Mouse (Mus musculus): ENCODE data around the gene Slc12a8. TPM values are rescaled to one million over a fixed set of nuclear protein-coding genes. Genes with fewer than 3 reads are reported as not detected.

Gene Slc12a8
- total and polyA plus RNA-seq, 3 experiments: 12.2 to 17.4 (median 16.5) TPM

DNA sequence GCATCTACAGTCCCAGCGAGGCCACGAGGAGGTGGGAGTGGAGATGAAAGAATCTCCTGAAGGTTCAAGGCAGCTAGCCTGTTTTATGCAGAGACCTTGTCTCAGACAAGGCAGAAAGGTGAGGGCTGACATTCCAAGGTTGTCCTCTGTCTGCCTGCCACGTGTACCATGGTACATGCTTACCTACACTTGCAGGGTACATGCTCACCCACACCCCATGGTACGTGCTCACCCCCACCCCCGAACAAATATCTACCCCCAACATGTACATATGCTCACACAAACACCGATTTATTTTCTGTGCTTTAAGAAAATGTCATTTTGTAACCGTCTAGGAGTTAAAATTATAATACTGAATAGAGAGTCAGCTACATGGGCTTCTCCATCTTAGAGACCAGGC is 76.3 kb downstream of the Slc12a8 start:
- H3K4me1 ChIP-seq (ENCODE audit: control insufficient read depth in 1 of 2, insufficient read depth in 2 of 2): peaks cover 23 to 80% of the 10 kb centered on the region in 2 experiments
- TF ChIP-seq GABPA (IDR thresholded peaks at IDR 0.05; ENCODE audit: insufficient replicate concordance, low read depth, low read length) (no peak), PAX5 (IDR thresholded peaks at IDR 0.05; ENCODE audit: low read length) (no peak), TBP (conservative IDR thresholded peaks at IDR 0.05; ENCODE audit: low read depth, low read length) (no peak), ZKSCAN1 (IDR thresholded peaks at IDR 0.05; ENCODE audit: borderline replicate concordance, low read depth, low read length) (no peak), JUND (conservative IDR thresholded peaks at IDR 0.05; ENCODE audit: low read depth, low read length) (no peak), JUN (IDR thresholded peaks at IDR 0.05; ENCODE audit: insufficient read depth, low read depth, low read length) (no peak), MYC (IDR thresholded peaks at IDR 0.05; ENCODE audit: low read depth, low read length) (no peak), SMC3 (IDR thresholded peaks at IDR 0.05; ENCODE audit: low read depth, low read length) (no peak), MEF2A (IDR thresholded peaks at IDR 0.05; ENCODE audit: borderline replicate concordance, low read depth, low read length) (no peak), MAZ (IDR thresholded peaks at IDR 0.05; ENCODE audit: low read depth, low read length) (no peak), TCF12 (IDR thresholded peaks at IDR 0.05; ENCODE audit: low read depth, low read length) (no peak), MAFK (IDR thresholded peaks at IDR 0.05; ENCODE audit: insufficient replicate concordance, low read length) (no peak), POLR2A (IDR thresholded peaks at IDR 0.05; ENCODE audit: low read depth, low read length) (no peak), EP300 (IDR thresholded peaks at IDR 0.05; ENCODE audit: low read length) (no peak), USF2 (conservative IDR thresholded peaks at IDR 0.05; ENCODE audit: low read depth, low read length) (no peak), KAT2A (IDR thresholded peaks at IDR 0.05; ENCODE audit: insufficient replicate concordance, low read length) (no peak), IRF4 (IDR thresholded peaks at IDR 0.05; ENCODE audit: low read depth, low read length) (no peak), ELF1 (IDR thresholded peaks at IDR 0.05; ENCODE audit: low read depth, low read length) (no peak)
- no peak overlapping the region for H3K4me2 ChIP-seq (ENCODE audit: insufficient read depth, low read depth, poor library complexity, severe bottlenecking)
- H3K9me3 ChIP-seq (replicated peaks; ENCODE audit: low read length): peaks cover 3% of the 10 kb centered on the region
- H3K27ac ChIP-seq (ENCODE audit: insufficient read depth, low read depth): no peak overlapping the region
- H3K79me2 ChIP-seq (replicated peaks; ENCODE audit: control insufficient read depth, extremely low read depth, insufficient read depth, poor library complexity, severe bottlenecking): no peaks in the 10 kb centered on the region
- H3K27me3 ChIP-seq (replicated peaks): no peaks in the 10 kb centered on the region
- no peak for DNase-seq (ENCODE audit: extremely low read depth)
- H3K36me3 ChIP-seq (replicated peaks in 1 of 2; ENCODE audit: control insufficient read depth in 1 of 2, insufficient read depth in 1 of 2, low read length in 1 of 2): peaks cover 12 to 68% of the 10 kb centered on the region in 2 experiments
- H3K9ac ChIP-seq (ENCODE audit: insufficient read depth, low read depth): no peak overlapping the region
- in situ Hi-C loops (cut with MboI; ENCODE audit: low pct_ligation_motif_present, low pct_unique_long_range_greater_than_20kb, low sequenced_read_pairs) (no loop called here), dilution Hi-C loops (cut with MboI; ENCODE audit: extremely low pct_ligation_motif_present, extremely low pct_unique_long_range_greater_than_20kb, low sequenced_read_pairs) (no loop called here)
- H3K4me3 ChIP-seq (replicated peaks in 1 of 3; ENCODE audit: low read depth in 2 of 3, low read length in 2 of 3, poor library complexity in 1 of 3): no peak overlapping the region

DNA sequence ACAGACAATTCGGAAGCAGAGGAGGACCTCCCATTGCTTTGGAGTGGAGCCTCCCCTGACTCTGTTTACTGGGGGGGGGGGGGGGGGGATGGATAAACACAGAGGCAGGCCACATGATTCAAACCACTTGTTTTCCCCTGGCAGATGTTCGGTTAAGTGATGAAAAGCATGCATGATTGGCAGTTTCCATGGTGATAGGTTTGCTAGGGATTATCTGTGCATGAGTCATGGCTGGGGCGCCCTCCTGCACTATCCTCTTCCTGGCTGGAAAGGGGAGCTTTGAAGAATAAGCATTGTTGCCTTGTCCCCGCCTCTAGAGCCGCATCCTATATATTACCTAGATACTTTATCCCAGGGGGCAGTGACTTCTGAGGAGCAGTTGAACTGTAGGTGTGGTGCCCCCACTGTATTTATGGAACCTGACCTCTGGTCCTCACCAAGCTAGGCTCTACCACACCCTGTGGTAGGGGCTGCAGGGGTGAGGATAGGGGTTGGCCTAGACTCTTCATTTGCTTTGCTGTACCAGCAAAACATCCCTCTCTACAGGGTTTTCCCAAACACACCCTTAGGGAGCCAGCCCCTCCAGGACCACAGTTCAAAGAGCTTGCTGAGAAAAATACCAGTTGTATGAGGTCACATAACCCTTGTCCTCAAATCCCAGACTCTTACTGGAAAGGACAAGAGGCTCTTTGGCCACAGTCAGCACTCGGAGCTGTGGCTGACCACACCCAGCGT is 77.1 kb downstream of the Slc12a8 start:
- no peak for TF ChIP-seq GABPA (IDR thresholded peaks at IDR 0.05; ENCODE audit: insufficient replicate concordance, low read depth, low read length)
- no peak for TF ChIP-seq MAZ (IDR thresholded peaks at IDR 0.05; ENCODE audit: low read depth, low read length)
- no peak for TF ChIP-seq SIN3A (IDR thresholded peaks at IDR 0.05; ENCODE audit: low read length)
- no peak for TF ChIP-seq MAX (IDR thresholded peaks at IDR 0.05; ENCODE audit: low read length)
- TF ChIP-seq RCOR1 (conservative IDR thresholded peaks at IDR 0.05; ENCODE audit: low read depth, low read length): no peak
- no peak for TF ChIP-seq MAFK (IDR thresholded peaks at IDR 0.05; ENCODE audit: insufficient replicate concordance, low read length)
- no peak for TF ChIP-seq POLR2A (IDR thresholded peaks at IDR 0.05; ENCODE audit: low read depth, low read length)
- TF ChIP-seq ETS1 (conservative IDR thresholded peaks at IDR 0.05; ENCODE audit: low read depth, low read length): peak; percentile 40
- no peak for TF ChIP-seq USF1 (IDR thresholded peaks at IDR 0.05; ENCODE audit: low read depth, low read length)
- H3K9me3 ChIP-seq (replicated peaks; ENCODE audit: low read length): peaks cover 3% of the 10 kb centered on the region
- peak; percentile 68 for DNase-seq (ENCODE audit: extremely low read depth)
- H3K27me3 ChIP-seq (replicated peaks): no peaks in the 10 kb centered on the region
- no peak overlapping the region for H3K9ac ChIP-seq (ENCODE audit: insufficient read depth, low read depth)
- dilution Hi-C loops (cut with MboI; ENCODE audit: extremely low pct_ligation_motif_present, extremely low pct_unique_long_range_greater_than_20kb, low sequenced_read_pairs) (no loop called here), in situ Hi-C loops (cut with MboI; ENCODE audit: low pct_ligation_motif_present, low pct_unique_long_range_greater_than_20kb, low sequenced_read_pairs) (no loop called here)
- H3K79me2 ChIP-seq (replicated peaks; ENCODE audit: control insufficient read depth, extremely low read depth, insufficient read depth, poor library complexity, severe bottlenecking): no peaks in the 10 kb centered on the region
- peaks cover 20 to 78% of the 10 kb centered on the region in 2 experiments for H3K4me1 ChIP-seq (ENCODE audit: control insufficient read depth in 1 of 2, insufficient read depth in 2 of 2)
- peaks cover 12 to 64% of the 10 kb centered on the region in 2 experiments for H3K36me3 ChIP-seq (replicated peaks in 1 of 2; ENCODE audit: control insufficient read depth in 1 of 2, insufficient read depth in 1 of 2, low read length in 1 of 2)
- H3K4me2 ChIP-seq (ENCODE audit: insufficient read depth, low read depth, poor library complexity, severe bottlenecking): no peak overlapping the region
- H3K27ac ChIP-seq (ENCODE audit: insufficient read depth, low read depth): no peak overlapping the region
- no peak overlapping the region for H3K4me3 ChIP-seq (replicated peaks in 1 of 3; ENCODE audit: low read depth in 2 of 3, low read length in 2 of 3, poor library complexity in 1 of 3)
